Mouse (Mus musculus) CH12.LX (cell line): ENCODE data around the gene Rpl26. TPM values are rescaled to one million over a fixed set of nuclear protein-coding genes. Genes with fewer than 3 reads are reported as not detected.

Experiments used
- DNase-seq: peaks from one replicate; pipeline ENCODE4 v3.0.0-alpha.2; 2013; ENCODE audit errors: extremely low read depth
- H3K27ac ChIP-seq: 2 replicates; pipeline ENCODE4 v1.5.1; 2012; ENCODE audit warnings: low read depth, mild to moderate bottlenecking, control low read depth, moderate library complexity; ENCODE audit not compliant: insufficient read depth
- H3K27me3 ChIP-seq: replicated peaks from 2 replicates; pipeline ENCODE3; 2012; ENCODE audit warnings: inconsistent platforms
- H3K36me3 ChIP-seq, 2 experiments: replicated peaks in 1 of 2; 2 replicates each; pipeline versions ENCODE3 to v1.6.1; 2012; ENCODE audit warnings: inconsistent platforms in 1 of 2, low read length in 1 of 2, mild to moderate bottlenecking in 1 of 2, mixed read lengths in 1 of 2, moderate library complexity in 1 of 2; ENCODE audit not compliant: control insufficient read depth in 1 of 2, insufficient read depth in 1 of 2
- H3K4me1 ChIP-seq, 2 experiments: 2 replicates each; pipeline ENCODE4 v1.6.1; 2012; ENCODE audit warnings: inconsistent platforms in 1 of 2, moderate library complexity in 1 of 2; ENCODE audit not compliant: insufficient read depth in 2 of 2, control insufficient read depth in 1 of 2
- H3K4me2 ChIP-seq: 2 replicates; pipeline ENCODE4 v1.6.1; 2012; ENCODE audit warnings: low read depth, mild to moderate bottlenecking, control low read depth; ENCODE audit not compliant: poor library complexity, insufficient read depth, severe bottlenecking
- H3K4me3 ChIP-seq, 3 experiments: fragments of 150-350 bp in 1 of 3; sonication (generic) in 1 of 3; replicated peaks in 1 of 3; 2 replicates each; pipeline versions ENCODE3 to v1.5.1; 2011 to 2012; ENCODE audit warnings: low read depth in 2 of 3, low read length in 2 of 3, mild to moderate bottlenecking in 2 of 3, moderate library complexity in 2 of 3, control low read depth in 1 of 3, improper control_type of control experiment in 1 of 3, inconsistent platforms in 1 of 3, mixed read lengths in 1 of 3; ENCODE audit not compliant: poor library complexity in 1 of 3
- H3K79me2 ChIP-seq: replicated peaks from 2 replicates; pipeline ENCODE4 v1.6.1; 2012; ENCODE audit warnings: mild to moderate bottlenecking, moderate library complexity; ENCODE audit not compliant: control insufficient read depth, poor library complexity, insufficient read depth, severe bottlenecking; ENCODE audit errors: extremely low read depth
- H3K9ac ChIP-seq: 2 replicates; pipeline ENCODE4 v1.6.1; 2012; ENCODE audit warnings: low read depth, mild to moderate bottlenecking, control low read depth, moderate library complexity; ENCODE audit not compliant: insufficient read depth
- H3K9me3 ChIP-seq: replicated peaks from 2 replicates; pipeline ENCODE3; 2012; ENCODE audit warnings: low read length, inconsistent platforms, mixed read lengths
- BHLHE40 ChIP-seq: IDR thresholded peaks from 2 replicates; pipeline ENCODE4 v1.6.1; 2011; ENCODE audit warnings: mild to moderate bottlenecking, low read depth, low read length, improper control_type of control experiment
- CHD1 ChIP-seq: IDR thresholded peaks from 2 replicates; pipeline ENCODE4 v1.6.1; 2012; ENCODE audit warnings: low read depth, low read length, improper control_type of control experiment, inconsistent platforms
- CTCF ChIP-seq, 2 experiments: IDR thresholded peaks in 1 of 2; conservative IDR thresholded peaks in 1 of 2; 2 replicates each; pipeline ENCODE4 v1.5.1; 2011 to 2012; ENCODE audit warnings: low read depth in 2 of 2, low read length in 2 of 2, improper control_type of control experiment in 1 of 2, inconsistent platforms in 1 of 2, mild to moderate bottlenecking in 1 of 2, moderate library complexity in 1 of 2
- EP300 ChIP-seq: IDR thresholded peaks from 2 replicates; pipeline ENCODE4 v1.6.1; 2011; ENCODE audit warnings: low read length, improper control_type of control experiment
- GABPA ChIP-seq: IDR thresholded peaks from 2 replicates; pipeline ENCODE4 v1.6.1; 2012; ENCODE audit warnings: low read depth, low read length, improper control_type of control experiment, inconsistent platforms; ENCODE audit not compliant: insufficient replicate concordance
- IRF4 ChIP-seq: IDR thresholded peaks from 2 replicates; pipeline ENCODE4 v1.6.1; 2014; ENCODE audit warnings: low read depth, mild to moderate bottlenecking, inconsistent platforms, low read length, improper control_type of control experiment
- JUND ChIP-seq: conservative IDR thresholded peaks from 2 replicates; pipeline ENCODE4 v1.6.1; 2011; ENCODE audit warnings: low read depth, low read length, improper control_type of control experiment
- KAT2A ChIP-seq: IDR thresholded peaks from 2 replicates; pipeline ENCODE4 v1.6.1; 2012; ENCODE audit warnings: low read length, improper control_type of control experiment, inconsistent platforms; ENCODE audit not compliant: insufficient replicate concordance
- MEF2A ChIP-seq: IDR thresholded peaks from 2 replicates; pipeline ENCODE4 v1.6.1; 2014; ENCODE audit warnings: low read depth, mild to moderate bottlenecking, inconsistent platforms, low read length, improper control_type of control experiment, borderline replicate concordance
- MXI1 ChIP-seq: IDR thresholded peaks from 2 replicates; pipeline ENCODE4 v1.6.1; 2011; ENCODE audit warnings: mild to moderate bottlenecking, low read depth, low read length, improper control_type of control experiment
- NRF1 ChIP-seq: IDR thresholded peaks from 2 replicates; pipeline ENCODE4 v1.6.1; 2014; ENCODE audit warnings: low read depth, mild to moderate bottlenecking, inconsistent platforms, low read length, improper control_type of control experiment, moderate library complexity
- POLR2AphosphoS2 ChIP-seq: IDR thresholded peaks from 2 replicates; pipeline ENCODE4 v1.6.1; 2011; ENCODE audit warnings: low read depth, low read length, improper control_type of control experiment
- RAD21 ChIP-seq: IDR thresholded peaks from 2 replicates; pipeline ENCODE4 v1.6.1; 2011; ENCODE audit warnings: low read depth, mild to moderate bottlenecking, low read length, improper control_type of control experiment, moderate library complexity
- SIN3A ChIP-seq: IDR thresholded peaks from 2 replicates; pipeline ENCODE4 v1.6.1; 2012; ENCODE audit warnings: low read length, improper control_type of control experiment, inconsistent platforms
- TBP ChIP-seq: conservative IDR thresholded peaks from 2 replicates; pipeline ENCODE4 v1.6.1; 2011; ENCODE audit warnings: low read depth, low read length, improper control_type of control experiment
- TCF12 ChIP-seq: IDR thresholded peaks from 2 replicates; pipeline ENCODE4 v1.6.1; 2014; ENCODE audit warnings: low read depth, mild to moderate bottlenecking, inconsistent platforms, low read length, improper control_type of control experiment
- USF2 ChIP-seq: conservative IDR thresholded peaks from 2 replicates; pipeline ENCODE4 v1.6.1; 2011; ENCODE audit warnings: low read depth, low read length, improper control_type of control experiment
- ZC3H11A ChIP-seq: IDR thresholded peaks from 2 replicates; pipeline ENCODE4 v1.6.1; 2012; ENCODE audit warnings: low read depth, mild to moderate bottlenecking, inconsistent platforms, low read length, improper control_type of control experiment
- ZKSCAN1 ChIP-seq: IDR thresholded peaks from 2 replicates; pipeline ENCODE4 v1.6.1; 2012; ENCODE audit warnings: low read depth, inconsistent platforms, low read length, improper control_type of control experiment, borderline replicate concordance
- ZMIZ1 ChIP-seq: IDR thresholded peaks from 2 replicates; pipeline ENCODE4 v1.6.1; 2012; ENCODE audit warnings: low read depth, mild to moderate bottlenecking, inconsistent platforms, low read length, improper control_type of control experiment
- dilution Hi-C: fragments of 300-500 bp; cut with MboI; formaldehyde crosslinking; loops from 2 replicates; pipeline ENCODE4 v1.14.3; 2020; ENCODE audit warnings: low sequenced_read_pairs; ENCODE audit not compliant: extremely low pct_unique_long_range_greater_than_20kb, extremely low pct_ligation_motif_present
- in situ Hi-C: fragments of 300-500 bp; cut with MboI; formaldehyde crosslinking; loops from 3 replicates; pipeline ENCODE4 v1.14.3; 2019; ENCODE audit warnings: low sequenced_read_pairs, low pct_ligation_motif_present, low pct_unique_long_range_greater_than_20kb, mixed read lengths
- polyA plus RNA-seq: library from polyadenylated mRNA; unstranded; fragments of >175 nt; gene quantifications from 2 replicates; pipeline ENCODE4 v1.2.1, GENCODE M21; 2012; ENCODE audit warnings: low read depth; ENCODE audit not compliant: insufficient read length
- total RNA-seq, 2 experiments: library from RNA; depleted of rRNA; stranded (reverse); fragments of 300-350 nt in 1 of 2; fragments of >200 nt in 1 of 2; gene quantifications; 2 replicates each; pipeline ENCODE4 v1.2.3; 2012 to 2014

Rpl26 gene
- total and polyA plus RNA-seq, 3 experiments, result 3,408 to 6,551 (median 6,508) TPM

DNA sequence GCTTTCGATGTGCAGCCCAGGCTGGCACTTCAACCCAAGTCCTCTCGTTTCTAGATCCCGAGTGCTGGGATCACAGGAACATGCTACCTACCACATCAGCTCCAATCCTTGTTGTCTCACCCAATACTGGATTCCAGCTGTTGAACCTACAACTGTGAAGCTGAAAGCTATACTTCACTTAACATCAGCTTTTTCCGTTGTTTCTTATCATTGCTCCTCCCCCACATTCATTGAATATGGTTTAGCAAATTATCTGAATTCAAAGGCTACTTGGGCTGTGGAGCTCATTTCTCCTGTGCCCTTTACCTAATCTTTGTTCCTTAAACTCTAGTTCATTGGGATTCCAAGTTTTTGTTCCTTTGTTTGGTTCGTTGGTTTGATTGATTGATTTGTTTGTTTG, 22.6 kb upstream of the Rpl26 start:
- H3K27me3 ChIP-seq, result no peaks in the 10 kb centered on the region
- no peaks in the 10 kb centered on the region for H3K9me3 ChIP-seq
- no peak overlapping the region for H3K27ac ChIP-seq
- no peak overlapping the region for H3K4me2 ChIP-seq
- no peak for TF ChIP-seq EP300
- H3K79me2 ChIP-seq, result no peaks in the 10 kb centered on the region
- 0 out of 4 replicates have a peak, but pooled peaks cover 0 to 2% of the 10 kb centered on the region in 2 experiments for H3K4me1 ChIP-seq
- dilution Hi-C loops (no loop called here), in situ Hi-C loops (loop anchor here (10.0 kb wide), 2 partner anchors 134 to 304 kb away; no protein-coding TSS in a partner anchor)
- H3K9ac ChIP-seq, result no peak overlapping the region
- no peak overlapping the region for H3K4me3 ChIP-seq
- DNase-seq, result no peak
- H3K36me3 ChIP-seq, result no peaks in the 10 kb centered on the region

DNA sequence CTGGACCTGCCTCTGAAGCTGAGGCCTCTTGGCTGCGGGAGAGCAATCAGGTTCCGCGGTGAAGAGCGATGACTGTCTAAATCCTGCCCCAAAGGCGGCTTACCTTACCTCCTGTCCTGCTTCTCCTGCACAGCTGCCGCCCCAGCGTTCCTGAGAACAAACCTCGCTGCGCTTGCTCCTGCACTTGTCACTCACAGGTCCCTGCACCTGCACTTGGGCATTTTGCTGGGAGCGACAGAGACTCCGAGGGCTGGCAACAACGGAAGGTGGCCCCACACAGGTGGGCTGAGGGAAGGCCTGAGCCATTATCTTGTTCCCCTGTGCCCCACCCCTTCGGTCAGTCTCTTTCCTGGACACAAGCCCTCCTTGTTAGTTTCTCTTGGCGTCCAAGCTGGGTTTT, 19.3 kb upstream of the Rpl26 start:
- Histone ChIP-seq H3K4me1 (0 out of 4 replicates have a peak, but pooled peaks cover 0 to 2% of the 10 kb centered on the region in 2 experiments), H3K27me3 (no peaks in the 10 kb centered on the region), H3K79me2 (no peaks in the 10 kb centered on the region), H3K36me3 (no peaks in the 10 kb centered on the region), H3K4me3 (no peak overlapping the region), H3K27ac (no peak overlapping the region), H3K9ac (no peak overlapping the region), H3K9me3 (no peaks in the 10 kb centered on the region), H3K4me2 (no peak overlapping the region)
- dilution Hi-C loops, result no loop called here
- in situ Hi-C loops, result no loop called here
- TF ChIP-seq POLR2AphosphoS2, result no peak
- no peak for TF ChIP-seq MEF2A
- no peak for TF ChIP-seq IRF4
- no peak for TF ChIP-seq SIN3A
- TF ChIP-seq MXI1, result no peak
- TF ChIP-seq TBP, result no peak
- TF ChIP-seq CHD1, result no peak
- TF ChIP-seq JUND, result no peak
- no peak for TF ChIP-seq USF2
- TF ChIP-seq BHLHE40, result no peak
- TF ChIP-seq ZC3H11A, result no peak
- no peak for TF ChIP-seq RAD21
- TF ChIP-seq GABPA, result no peak
- no peak for TF ChIP-seq NRF1
- TF ChIP-seq ZKSCAN1, result no peak
- no peak for TF ChIP-seq TCF12
- TF ChIP-seq CTCF (conservative IDR thresholded peaks at IDR 0.05 in 1 of 2, IDR thresholded peaks at IDR 0.05 in 1 of 2; ENCODE audit: low read depth in 2 of 2, low read length in 2 of 2), result no peak
- no peak for TF ChIP-seq ZMIZ1
- no peak for TF ChIP-seq KAT2A
- no peak for TF ChIP-seq EP300
- no peak for DNase-seq
